Mouse (Mus musculus): Measurements from ENCODE around the gene Yaf2.

DNA sequence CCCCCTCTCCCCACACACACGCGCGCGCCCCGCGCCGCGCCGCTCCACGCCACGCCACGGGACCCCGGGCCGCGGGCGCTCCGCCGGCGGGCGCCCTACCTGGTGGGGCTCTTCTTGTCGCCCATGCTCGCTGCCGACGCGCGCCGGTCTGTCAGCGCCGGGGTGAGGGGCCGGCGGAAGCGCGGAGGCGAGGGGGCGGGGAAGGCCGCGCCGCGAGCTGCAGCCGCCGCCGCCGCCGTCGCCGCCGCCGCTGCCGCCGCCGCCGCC is 144 bp downstream of the Yaf2 start:
- TF ChIP-seq CTCF (IDR thresholded peaks at IDR 0.05; ENCODE audit: extremely low read depth, insufficient read depth, insufficient read length, insufficient replicate concordance): no peak
- TF ChIP-seq POLR2A (IDR thresholded peaks at IDR 0.05; ENCODE audit: low read depth, low read length): no peak

Data from spleen, adult 2 months (tissue).